14 mouse cellular contexts compared by ENCODE assay signal in the genomic region with DNA sequence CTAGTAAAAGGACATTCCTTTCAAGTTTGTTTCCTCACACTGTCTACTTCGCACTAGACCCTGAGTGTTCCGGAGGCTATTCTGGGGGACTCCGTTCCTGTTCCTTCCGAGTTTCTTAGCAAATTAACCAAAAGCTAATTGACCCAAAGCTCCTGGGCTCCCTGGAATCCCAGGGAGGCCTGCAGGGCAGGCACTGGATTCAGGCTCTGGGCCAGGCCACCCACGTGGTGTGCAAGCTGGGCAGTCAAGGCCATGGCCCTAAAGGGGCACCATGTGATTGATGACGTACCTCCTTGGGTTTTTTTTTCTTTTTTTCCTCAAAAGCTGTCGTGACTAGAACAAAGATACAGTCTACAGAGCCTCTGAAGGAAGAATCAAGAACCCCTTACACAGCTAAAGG.
DNase-seq lines count a peak whose midpoint lies in the region; ATAC-seq lines count a peak whose summit lies in the region.
"Had no signal": no experiment of that assay in that cellular context is flagged by ENCODE, and none has a peak within 500 bp of the region (broad histone marks: within the 10 kb centered on the region; RNA-seq: fewer than 3 reads in every experiment).

No protein-coding gene starts in this region.

- no peaks in the 10 kb centered on the region for H3K27me3 ChIP-seq in heart, embryonic 12.5 days (replicated peaks)
- H3K27me3 ChIP-seq: embryonic facial prominence, embryonic 15.5 days; hindbrain, embryonic 15.5 days; liver, embryonic 13.5 days had no signal

- H3K4me2 ChIP-seq in heart, embryonic 12.5 days: no peak overlapping the region
- H3K4me2 ChIP-seq: embryonic facial prominence, embryonic 15.5 days; heart, embryonic 11.5 days; hindbrain, embryonic 15.5 days; liver, embryonic 13.5 days had no signal

- no peaks in the 10 kb centered on the region for H3K4me1 ChIP-seq in heart, embryonic 12.5 days (replicated peaks)
- H3K4me1 ChIP-seq: embryonic facial prominence, embryonic 15.5 days; liver, embryonic 13.5 days had no signal

- H3K9me3 ChIP-seq in heart, embryonic 12.5 days (replicated peaks): no peaks in the 10 kb centered on the region
- H3K9me3 ChIP-seq: embryonic facial prominence, embryonic 15.5 days; hindbrain, embryonic 15.5 days had no signal

- H3K9ac ChIP-seq in heart, embryonic 12.5 days: no peak overlapping the region
- H3K9ac ChIP-seq: embryonic facial prominence, embryonic 15.5 days; hindbrain, embryonic 15.5 days; liver, embryonic 13.5 days had no signal

- no peak overlapping the region for H3K4me3 ChIP-seq in heart, embryonic 12.5 days
- H3K4me3 ChIP-seq: embryonic facial prominence, embryonic 15.5 days; hindbrain, embryonic 15.5 days; liver, embryonic 13.5 days; myocyte had no signal

- no peak overlapping the region for H3K27ac ChIP-seq in heart, embryonic 12.5 days (ENCODE audit: poor library complexity, severe bottlenecking)
- H3K27ac ChIP-seq: embryonic facial prominence, embryonic 15.5 days; hindbrain, embryonic 15.5 days; liver, embryonic 13.5 days had no signal

- ATAC-seq in heart, embryonic 12.5 days (ENCODE audit: insufficient number of reproducible peaks, low FRiP score): no peak

- 55% methylated on average over 7 of the region's 7 CpGs for WGBS in heart, embryonic 12.5 days

- no peaks in the 10 kb centered on the region for H3K36me3 ChIP-seq in heart, embryonic 12.5 days
- H3K36me3 ChIP-seq: embryonic facial prominence, embryonic 15.5 days; hindbrain, embryonic 15.5 days; liver, embryonic 13.5 days had no signal

- DNase-seq in heart, adult 11 months: peak; percentile 68
- peak; percentile 2 for DNase-seq in NIH3T3 (ENCODE audit: low read depth)
- peak; percentile 24 for DNase-seq in adrenal gland, adult 8-10 months
- peak; percentile 22 for DNase-seq in kidney, adult 9 months
- DNase-seq in lung, postnatal 10 days: no peak
- no peak for DNase-seq in lung, adult 18-20 months
- DNase-seq: layer of hippocampus, adult 9-11 months; liver, embryonic 13.5 days; spleen, adult 18-20 months had no signal

Comparison
In these comparisons a context has a peak if more than half of its experiments do, and no peak if none do; other contexts are left out.
1. DNase-seq: peak in heart, adult 11 months (single experiment), NIH3T3 (single experiment), adrenal gland, adult 8-10 months (single experiment) and kidney, adult 9 months (single experiment); none in lung, postnatal 10 days (single experiment) and lung, adult 18-20 months (0 of 2).